Mouse (Mus musculus) gastrocnemius, postnatal 10 days (tissue): ENCODE measurements around the gene Rev3l. TPM values are rescaled to one million over a fixed set of nuclear protein-coding genes. Genes with fewer than 3 reads are reported as not detected.
"Not testable (repeated sequence)": the region's sequence is repeated elsewhere in the genome, so short reads cannot be mapped to it uniquely, and the experiment has no call there.

Source experiments
- DNase-seq: peaks from one replicate; pipeline ENCODE4 v3.0.0; 2021; ENCODE audit warnings: mixed read lengths
- total RNA-seq, 2 experiments: library from RNA; stranded (reverse); gene quantifications; 2 replicates each; pipeline ENCODE4 v1.2.3; 2021

Rev3l gene
- total RNA-seq, 2 experiments from 2014 or later = 42.5 to 47.8 TPM

GRCm38 (mm10) chr10:39778305-39778704, 46.4 kb downstream of the Rev3l start:
- no peak for DNase-seq

- no peak for DNase-seq
These were observed 53.3 kb downstream of the Rev3l start for GRCm38 (mm10) chr10:39785241-39785640.

GRCm38 (mm10) chr10:39793295-39793694, 61.4 kb downstream of the Rev3l start:
- DNase-seq = no peak

- peak; percentile 38 for DNase-seq
These were observed 79.6 kb downstream of the Rev3l start for GRCm38 (mm10) chr10:39811507-39811906.

GRCm38 (mm10) chr10:39842621-39843020, 110.7 kb downstream of the Rev3l start:
- no peak for DNase-seq

- no peak for DNase-seq
These were observed 133.6 kb downstream of the Rev3l start for GRCm38 (mm10) chr10:39865509-39865908.

GRCm38 (mm10) chr10:39888621-39889020, 156.7 kb downstream of the Rev3l start:
- DNase-seq = no peak

GRCm38 (mm10) chr10:39893702-39894697, 162.1 kb downstream of the Rev3l start:
- no peak for DNase-seq

- DNase-seq = no peak
These were observed 164.6 kb downstream of the Rev3l start for GRCm38 (mm10) chr10:39896503-39896902.

GRCm38 (mm10) chr10:39898874-39899371, 167.0 kb downstream of the Rev3l start, which contains the start of gene Mfsd4b4:
Gene Mfsd4b4, minus strand, starts transcription at chr10:39899238.
- peak; percentile 82 for DNase-seq

GRCm38 (mm10) chr10:39904191-39904590, 172.3 kb downstream of the Rev3l start:
- no peak for DNase-seq

- DNase-seq = no peak
These were observed 175.1 kb downstream of the Rev3l start for GRCm38 (mm10) chr10:39906799-39907658.

GRCm38 (mm10) chr10:39908768-39909441, 177.0 kb downstream of the Rev3l start:
- no peak for DNase-seq

GRCm38 (mm10) chr10:39912616-39913015, 180.7 kb downstream of the Rev3l start:
- DNase-seq = no peak

GRCm38 (mm10) chr10:39924556-39924955, 192.6 kb downstream of the Rev3l start:
- DNase-seq = not testable (repeated sequence)

Other genes starting within 250 kb of the Rev3l start
- 1 to 10 TPM; 5.9 to 6.0 TPM for gene Traf3ip2, start 119.2 kb upstream of the Rev3l start, total RNA-seq
- 1 to 10 TPM; 3.0 to 3.1 TPM for gene Mfsd4b4, start 167.1 kb downstream of the Rev3l start, total RNA-seq
- gene Mfsd4b2, start 194.8 kb downstream of the Rev3l start, total RNA-seq = under 1 TPM; 0.29 to 0.40 TPM
- gene Mfsd4b3, start 228.0 kb downstream of the Rev3l start, total RNA-seq = 1 to 10 TPM; 2.1 to 2.4 TPM